Mouse (Mus musculus) cortical plate, adult 2 months (tissue): ENCODE data around the gene Fth1. TPM values are rescaled to one million over a fixed set of nuclear protein-coding genes. Genes with fewer than 3 reads are reported as not detected.

Experiments
- H3K27ac ChIP-seq: fragments of 200-500 bp; 2 replicates; pipeline ENCODE4 v1.5.1; 2012; ENCODE audit warnings: low read length, control low read depth, inconsistent platforms; ENCODE audit not compliant: insufficient read depth
- H3K4me1 ChIP-seq: fragments of 200-500 bp; 2 replicates; pipeline ENCODE4 v1.6.1; 2011; ENCODE audit warnings: low read length; ENCODE audit not compliant: control insufficient read depth, insufficient read depth
- H3K4me3 ChIP-seq: fragments of 200-500 bp; 2 replicates; pipeline ENCODE4 v1.5.1; 2011; ENCODE audit warnings: mild to moderate bottlenecking, low read length, control low read depth; ENCODE audit not compliant: insufficient read depth
- CTCF ChIP-seq: fragments of 200-500 bp; IDR thresholded peaks from 2 replicates; pipeline ENCODE4 v1.5.1; 2011; ENCODE audit warnings: mild to moderate bottlenecking, control low read depth, low read length; ENCODE audit not compliant: insufficient read depth; ENCODE audit errors: extremely low read depth
- POLR2A ChIP-seq: fragments of 200-500 bp; IDR thresholded peaks from 2 replicates; pipeline ENCODE4 v1.6.1; 2011; ENCODE audit warnings: mild to moderate bottlenecking, low read length, control low read depth; ENCODE audit not compliant: insufficient read depth; ENCODE audit errors: extremely low read depth
- polyA plus RNA-seq: library from polyadenylated mRNA; depleted of rRNA; stranded (reverse); fragments of >200 nt; gene quantifications from 2 replicates; pipeline ENCODE4 v1.2.3, GENCODE M21; 2012

Gene Fth1
- polyA plus RNA-seq, 1 experiment, result 6,156 TPM

DNA sequence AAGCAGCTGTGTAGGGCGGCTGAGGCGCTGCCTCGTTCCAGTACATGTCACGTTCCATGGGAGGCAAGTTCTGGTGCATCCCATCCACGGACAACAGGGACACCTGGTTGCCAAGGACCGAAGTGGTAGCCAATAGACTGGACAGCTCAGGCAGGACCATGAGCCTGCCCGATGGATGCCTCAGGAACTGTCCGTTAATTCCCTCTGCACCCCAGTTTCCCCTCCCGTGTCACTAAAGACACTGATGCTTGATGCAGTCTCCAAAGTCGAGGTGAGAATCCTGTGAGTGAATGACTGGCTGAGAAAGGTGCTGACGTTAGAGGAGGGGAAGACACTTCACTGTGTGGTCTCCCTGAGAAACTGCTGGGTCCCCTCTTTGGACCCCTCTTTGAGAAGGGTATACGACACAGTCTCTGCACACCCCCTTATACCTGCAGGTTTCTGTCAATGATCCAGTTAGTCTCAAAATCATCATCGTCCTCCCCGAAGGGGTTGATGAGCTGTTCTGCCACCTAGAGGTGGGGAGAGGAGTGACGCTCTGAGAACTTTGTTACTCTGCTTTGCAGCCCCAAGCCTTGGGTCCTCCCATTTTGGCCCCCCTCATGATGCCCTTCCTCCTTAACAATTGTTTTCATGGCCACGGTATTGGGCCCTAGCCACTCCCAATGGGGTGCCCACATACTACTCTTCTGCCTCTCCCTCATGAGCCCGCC lies 8.9 kb downstream of the Fth1 start:
- TF ChIP-seq POLR2A (no peak), CTCF (peak; percentile 71)
- Histone ChIP-seq H3K4me3 (no peak overlapping the region), H3K27ac (no peak overlapping the region), H3K4me1 (peaks cover 2% of the 10 kb centered on the region)

DNA sequence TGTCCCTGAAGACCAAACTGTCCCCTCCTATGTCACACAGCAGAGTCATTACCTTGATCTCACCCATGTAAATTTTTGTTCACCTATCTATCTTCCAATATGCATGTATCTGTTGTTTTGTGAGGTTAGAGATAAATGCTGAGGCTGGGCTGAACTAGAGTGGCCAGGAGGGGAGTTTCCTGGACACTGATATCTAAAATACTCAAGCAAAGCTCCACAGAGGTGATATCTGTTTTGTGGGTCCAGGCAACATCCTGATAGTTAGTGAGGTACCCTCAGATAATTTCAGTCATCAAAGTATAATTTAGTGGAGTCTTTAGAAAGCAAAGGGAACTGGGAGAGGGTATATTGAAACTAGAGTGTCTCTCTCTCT lies 9.5 kb downstream of the Fth1 start:
- no peaks in the 10 kb centered on the region for H3K4me1 ChIP-seq
- no peak for TF ChIP-seq POLR2A
- TF ChIP-seq CTCF, result no peak
- no peak overlapping the region for H3K4me3 ChIP-seq
- H3K27ac ChIP-seq, result no peak overlapping the region

DNA sequence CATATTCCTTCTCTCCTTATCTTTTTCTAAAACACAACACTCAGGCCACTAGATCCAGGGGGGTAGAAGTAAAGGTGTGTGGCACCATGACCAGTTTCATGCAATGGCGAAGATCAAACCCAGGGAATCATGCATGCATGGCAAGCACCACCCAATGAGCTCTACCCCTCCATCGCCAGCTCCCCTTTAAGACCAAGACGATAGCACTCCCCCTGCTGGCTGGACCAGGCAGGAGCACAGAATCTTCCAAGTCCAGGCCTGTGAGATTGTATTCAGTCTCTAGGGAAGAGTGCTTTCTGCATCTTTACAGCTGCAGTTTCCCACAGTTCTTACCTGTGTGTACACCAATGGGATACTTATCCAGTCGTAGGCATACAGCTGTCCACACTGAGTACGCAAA lies 10.9 kb downstream of the Fth1 start:
- H3K27ac ChIP-seq, result no peak overlapping the region
- TF ChIP-seq CTCF (peak; percentile 88), POLR2A (no peak)
- no peak overlapping the region for H3K4me3 ChIP-seq
- H3K4me1 ChIP-seq, result no peaks in the 10 kb centered on the region

DNA sequence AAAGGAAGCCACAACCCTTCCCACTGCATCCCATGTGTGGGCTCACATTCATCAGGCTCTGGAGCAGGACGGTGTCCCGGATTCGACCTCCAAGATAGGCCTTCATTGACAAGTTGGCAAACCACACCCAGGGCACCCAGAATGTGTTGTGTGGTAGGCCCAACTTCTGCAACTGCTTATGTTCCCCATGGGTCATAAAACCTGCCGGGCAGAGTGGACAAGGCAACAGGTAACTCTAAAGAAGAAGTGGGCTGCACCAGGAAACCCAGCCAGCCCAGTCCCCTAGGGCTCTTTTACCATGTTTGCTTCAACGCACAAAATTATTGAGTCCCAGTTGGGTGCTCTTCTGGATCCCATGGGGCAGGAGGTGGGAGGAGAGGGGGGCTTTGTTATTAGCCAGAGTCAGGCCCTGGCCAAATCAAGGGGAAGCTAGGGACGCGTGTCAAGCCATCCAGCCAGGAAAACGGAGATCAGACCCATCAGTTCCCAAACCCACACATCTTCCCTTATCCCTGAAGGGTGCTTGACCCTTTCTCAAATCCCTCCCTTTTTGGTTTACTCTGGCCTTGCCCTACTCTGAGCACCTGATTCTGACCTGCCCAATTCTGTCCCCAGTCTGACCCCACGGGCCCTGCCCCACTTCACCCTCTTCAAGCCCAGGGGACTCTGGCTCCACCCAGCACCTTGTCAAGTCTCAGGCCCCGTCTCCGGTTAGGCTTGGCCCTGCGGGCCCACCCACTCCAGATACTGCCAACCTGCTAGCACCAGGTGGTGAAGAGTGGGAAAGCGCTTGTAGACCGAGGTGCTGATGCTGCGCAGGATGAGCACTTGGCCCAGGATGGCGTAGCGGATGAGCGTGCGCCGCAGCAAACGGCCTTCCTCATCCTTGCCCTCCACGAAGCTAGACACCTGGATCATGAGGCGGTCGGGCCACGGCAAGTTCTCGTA lies 11.9 kb downstream of the Fth1 start:
- no peak overlapping the region for H3K27ac ChIP-seq
- no peak for TF ChIP-seq POLR2A
- TF ChIP-seq CTCF, result no peak

DNA sequence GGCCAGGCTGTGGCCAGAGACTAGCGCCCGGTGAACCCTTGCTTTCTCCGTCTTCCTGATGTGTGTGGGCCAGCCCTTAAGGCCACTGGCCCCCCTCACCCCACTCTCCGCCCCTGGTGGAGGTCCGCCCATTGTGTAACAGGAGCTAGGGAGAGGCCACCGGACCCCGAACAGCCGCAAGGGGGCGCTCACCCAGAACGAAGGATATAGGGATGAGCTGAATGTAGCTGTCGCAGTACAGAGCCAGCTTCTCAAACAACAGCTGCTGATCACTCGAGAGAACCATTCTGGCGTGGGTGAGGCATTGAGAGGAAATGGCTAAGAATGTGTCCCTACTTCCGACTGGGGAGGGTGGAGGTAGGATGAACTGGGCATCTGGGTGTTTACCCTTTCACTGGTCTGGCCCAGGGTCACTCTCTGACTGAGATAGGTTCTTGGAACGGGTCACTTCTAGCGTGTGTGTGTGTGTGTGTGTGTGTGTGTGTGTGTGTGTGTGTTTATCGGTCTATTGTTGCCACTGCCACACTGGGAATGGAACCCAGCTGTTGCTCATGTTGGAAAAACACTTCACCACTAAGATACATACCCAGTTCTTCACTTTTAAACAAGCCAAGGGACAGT lies 12.7 kb downstream of the Fth1 start:
- TF ChIP-seq CTCF (peak; percentile 41), POLR2A (no peak)
- Histone ChIP-seq H3K27ac (no peak overlapping the region), H3K4me1 (no peaks in the 10 kb centered on the region), H3K4me3 (0 out of 2 replicates have a peak overlapping the region, but pooled peaks have one; percentile 0)

More for the DNA sequence above, 11.9 kb downstream of the Fth1 start:
- Histone ChIP-seq H3K4me1 (no peaks in the 10 kb centered on the region), H3K4me3 (0 out of 2 replicates have a peak overlapping the region, but pooled peaks have one; percentile 0)

DNA sequence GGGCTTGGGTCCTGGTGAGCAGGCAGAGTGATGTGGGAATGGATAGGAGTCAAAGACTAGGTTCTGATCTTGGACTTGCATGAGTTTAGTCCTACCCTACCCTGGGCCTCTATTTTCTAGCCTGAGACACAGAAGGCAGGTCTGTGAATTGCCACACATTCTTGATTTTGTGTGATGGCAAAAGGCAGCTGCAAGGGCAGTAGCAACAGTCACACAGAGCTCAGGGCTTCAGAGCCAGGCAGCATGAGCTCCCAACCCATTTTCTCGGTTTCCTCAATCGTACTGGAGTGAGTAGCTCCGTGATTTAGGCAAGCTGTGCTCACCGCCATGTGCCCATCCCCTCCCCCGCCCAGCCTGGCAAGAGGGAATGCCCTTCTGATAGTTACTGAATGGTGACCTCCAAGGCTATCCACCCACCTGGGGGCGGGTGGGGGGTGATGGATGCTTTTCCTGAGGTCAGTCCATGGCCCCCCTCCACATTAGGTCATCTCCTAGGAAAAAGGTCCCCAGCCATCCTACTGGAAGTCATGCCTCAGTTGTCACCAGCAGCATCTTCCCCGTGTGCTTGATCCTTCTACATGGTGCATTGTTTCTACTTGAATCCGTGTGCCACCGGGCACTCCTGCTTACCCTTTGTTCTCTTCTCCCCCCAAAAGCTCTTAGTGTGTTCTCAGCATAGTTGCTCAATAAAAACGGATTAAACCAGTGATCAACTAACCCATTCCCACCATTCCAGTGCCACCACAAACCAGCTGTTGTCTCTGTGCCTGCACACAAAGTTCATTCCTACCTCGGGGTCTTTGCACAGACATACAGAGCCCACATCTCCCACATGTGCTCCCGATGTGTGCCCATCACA lies 17.0 kb downstream of the Fth1 start:
- TF ChIP-seq CTCF (no peak), POLR2A (no peak)
- H3K4me1 ChIP-seq, result peaks cover 2% of the 10 kb centered on the region; the same call in 1 of the 2 replicates
- no peak overlapping the region for H3K27ac ChIP-seq
- no peak overlapping the region for H3K4me3 ChIP-seq

DNA sequence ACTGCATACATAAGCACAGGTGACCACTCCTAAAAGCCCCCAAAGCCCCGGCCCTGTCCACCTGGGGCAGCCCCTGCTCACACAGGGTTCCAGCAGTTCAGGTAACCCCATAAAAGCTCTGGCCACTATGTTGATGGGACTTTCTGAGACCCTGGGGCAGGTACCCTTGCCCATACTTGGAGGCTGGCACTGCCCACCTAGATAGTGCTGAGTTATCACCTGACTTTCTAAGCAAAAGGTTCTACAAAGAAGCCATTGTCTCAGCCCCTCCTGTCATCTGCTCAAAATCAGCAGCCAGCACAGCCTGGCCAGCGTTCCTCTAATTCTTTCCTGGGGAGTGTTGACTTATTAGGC lies 17.6 kb downstream of the Fth1 start:
- peaks cover 2% of the 10 kb centered on the region; the same call in 1 of the 2 replicates for H3K4me1 ChIP-seq
- H3K27ac ChIP-seq, result no peak overlapping the region
- TF ChIP-seq POLR2A, result no peak
- no peak for TF ChIP-seq CTCF
- H3K4me3 ChIP-seq, result no peak overlapping the region

DNA sequence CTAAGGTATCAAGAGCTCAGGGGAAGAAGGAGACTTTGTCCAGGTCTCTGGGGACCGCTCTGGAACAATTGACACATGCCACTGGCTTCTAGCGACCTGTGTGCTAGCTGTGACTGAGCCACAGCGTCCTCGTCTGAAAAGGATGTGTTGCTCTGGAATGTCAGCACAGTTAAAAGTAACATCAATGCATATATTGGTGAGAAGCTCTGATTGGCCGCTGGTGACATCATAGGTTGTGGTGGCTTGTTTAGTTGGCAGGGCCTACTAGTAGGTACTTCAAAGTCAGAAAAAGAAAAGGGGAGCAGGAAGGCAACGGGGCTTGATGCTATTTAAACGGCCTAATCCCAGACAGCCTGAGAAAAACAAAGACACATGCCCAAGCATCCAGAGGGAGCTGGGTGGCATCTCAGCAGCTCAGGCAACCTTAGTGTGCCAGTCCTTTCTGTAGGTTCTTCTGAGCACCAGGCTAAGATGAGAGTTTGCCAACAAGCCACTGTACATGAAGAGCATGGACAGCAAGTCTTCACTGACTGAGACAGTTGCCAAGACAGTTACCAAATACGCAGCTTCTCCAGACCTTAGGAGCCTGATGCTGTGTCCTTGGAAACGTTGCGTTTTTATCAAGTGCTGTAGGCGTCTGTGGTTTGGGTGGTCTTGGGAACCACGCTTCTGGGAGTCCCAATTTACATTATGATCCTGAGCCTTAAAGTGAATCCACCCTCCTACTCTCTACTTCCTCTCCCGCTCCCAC lies 18.5 kb downstream of the Fth1 start:
- Histone ChIP-seq H3K4me1 (peaks cover 2% of the 10 kb centered on the region; the same call in 1 of the 2 replicates), H3K27ac (no peak overlapping the region), H3K4me3 (no peak overlapping the region)
- TF ChIP-seq POLR2A, result no peak
- no peak for TF ChIP-seq CTCF
